7 mouse cellular contexts compared by ENCODE assay signal in genomic region chr3:104790401-104790937, GRCm38 (mm10). TPM values are rescaled to one million over a fixed set of nuclear protein-coding genes. Genes with fewer than 3 reads are reported as not detected.
DNase-seq lines count a peak whose midpoint lies in the region; ATAC-seq lines count a peak whose summit lies in the region.

No protein-coding gene starts in this region.

- 6% methylated on average over 6 of the region's 6 CpGs for WGBS in heart, embryonic 12.5 days
- 6% methylated on average over 6 of the region's 6 CpGs for WGBS in kidney, embryonic 16.5 days

- peak; percentile 58 for DNase-seq in ES-CJ7 (ENCODE audit: low read depth, low spot score)
- peak; percentile 76 for DNase-seq in brain, adult 2 months (ENCODE audit: low read depth, low spot score)
- peak; percentile 49 for DNase-seq in lung, postnatal 36 days
- DNase-seq in telencephalon, adult 2 months (ENCODE audit: low read depth, low spot score), result peak; percentile 52

- ATAC-seq in heart, embryonic 12.5 days (ENCODE audit: insufficient number of reproducible peaks, low FRiP score), result no peak; the same call in 1 of the 2 replicates
- peak; percentile 8; the same call in 1 of the 2 replicates for ATAC-seq in kidney, embryonic 16.5 days (ENCODE audit: low FRiP score, low TSS enrichment)
- ATAC-seq in cerebellum, adult (ENCODE audit: insufficient number of reproducible peaks, low FRiP score, low TSS enrichment), result no peak

- H3K36me3 ChIP-seq in heart, embryonic 12.5 days, result peaks cover 32% of the 10 kb centered on the region
- H3K36me3 ChIP-seq in kidney, embryonic 16.5 days (ENCODE audit: insufficient read depth, low read length), result peaks cover 23% of the 10 kb centered on the region

- no peaks in the 10 kb centered on the region for H3K27me3 ChIP-seq in heart, embryonic 12.5 days (replicated peaks)
- no peaks in the 10 kb centered on the region for H3K27me3 ChIP-seq in kidney, embryonic 16.5 days (ENCODE audit: insufficient read depth, low read length)

- H3K4me3 ChIP-seq in heart, embryonic 12.5 days, result peak overlapping the region; percentile 77
- peak overlapping the region; percentile 75 for H3K4me3 ChIP-seq in kidney, embryonic 16.5 days (ENCODE audit: low read length)

- no peaks in the 10 kb centered on the region for H3K9me3 ChIP-seq in heart, embryonic 12.5 days (replicated peaks)
- H3K9me3 ChIP-seq in kidney, embryonic 16.5 days (ENCODE audit: low read length), result no peaks in the 10 kb centered on the region

- H3K9ac ChIP-seq in heart, embryonic 12.5 days, result peak overlapping the region; percentile 92
- peak overlapping the region; percentile 84 for H3K9ac ChIP-seq in kidney, embryonic 16.5 days (replicated peaks; ENCODE audit: low read length)

- H3K4me1 ChIP-seq in heart, embryonic 12.5 days (replicated peaks), result peaks cover 63% of the 10 kb centered on the region
- H3K4me1 ChIP-seq in kidney, embryonic 16.5 days (ENCODE audit: insufficient read depth, low read length), result peaks cover 67% of the 10 kb centered on the region

- H3K27ac ChIP-seq in heart, embryonic 12.5 days (ENCODE audit: poor library complexity, severe bottlenecking), result peak overlapping the region; percentile 92
- peak overlapping the region; percentile 85 for H3K27ac ChIP-seq in kidney, embryonic 16.5 days (ENCODE audit: low read length)

- H3K4me2 ChIP-seq in heart, embryonic 12.5 days, result peak overlapping the region; percentile 85
- H3K4me2 ChIP-seq in kidney, embryonic 16.5 days (replicated peaks; ENCODE audit: low read depth, low read length), result peak overlapping the region; percentile 71

RNA-seq across cellular contexts. Expression of gene Rhoc, which starts 2.3 kb away (rescaled TPM):
- polyA plus RNA-seq in heart, embryonic 12.5 days (2016; fragmentation: Nextera tagmentation; extraction: Ambion mirVana), result 260 and 269 TPM in 2 replicates
- 136 and 146 TPM in 2 replicates for polyA plus RNA-seq in kidney, embryonic 16.5 days (2015; fragmentation: Nextera tagmentation; extraction: Ambion mirVana)

RNA-seq across cellular contexts. Expression of gene Fam19a3, which starts 8.8 kb away (rescaled TPM):
- polyA plus RNA-seq in heart, embryonic 12.5 days (2016; fragmentation: Nextera tagmentation; extraction: Ambion mirVana), result 1.3 and 1.6 TPM in 2 replicates
- polyA plus RNA-seq in kidney, embryonic 16.5 days (2015; fragmentation: Nextera tagmentation; extraction: Ambion mirVana), result 0.18 and 0.20 TPM in 2 replicates

RNA-seq across cellular contexts. Expression of gene Ppm1j, which starts 9.6 kb away (rescaled TPM):
- polyA plus RNA-seq in heart, embryonic 12.5 days (2016; fragmentation: Nextera tagmentation; extraction: Ambion mirVana), result 39.2 and 39.3 TPM in 2 replicates
- 7.0 and 8.9 TPM in 2 replicates for polyA plus RNA-seq in kidney, embryonic 16.5 days (2015; fragmentation: Nextera tagmentation; extraction: Ambion mirVana)

RNA-seq across cellular contexts. Expression of gene Mov10, which starts 27.9 kb away (rescaled TPM):
- polyA plus RNA-seq in heart, embryonic 12.5 days (2016; fragmentation: Nextera tagmentation; extraction: Ambion mirVana), result 43.4 and 45.0 TPM in 2 replicates
- polyA plus RNA-seq in kidney, embryonic 16.5 days (2015; fragmentation: Nextera tagmentation; extraction: Ambion mirVana), result 60.4 and 61.5 TPM in 2 replicates
